In genomic region chr5:103426250-103426649, GRCm38 (mm10) we compare ENCODE assay signal across 8 mouse cellular contexts. TPM values are rescaled to one million over a fixed set of nuclear protein-coding genes. Genes with fewer than 3 reads are reported as not detected.
DNase-seq lines count a peak whose midpoint lies in the region; ATAC-seq and TF ChIP-seq lines count a peak whose summit lies in the region.

No protein-coding gene starts in this region.

- TF ChIP-seq EP300 in lung, postnatal 0 days (IDR thresholded peaks at IDR 0.05), result no peak

- peak; percentile 33 for DNase-seq in lung, postnatal 0 days (ENCODE audit: low spot score)
- DNase-seq in lung, postnatal 4 days, result no peak
- DNase-seq in gastrocnemius, postnatal 25 days, result no peak
- DNase-seq in layer of hippocampus, postnatal 14 days (ENCODE audit: low spot score in 2 of 2), result no peak
- no peak for DNase-seq in adrenal gland, adult 18-20 months (ENCODE audit: low spot score in 2 of 2)

- no peaks in the 10 kb centered on the region for H3K9me3 ChIP-seq in lung, postnatal 0 days (ENCODE audit: low read length)
- H3K9me3 ChIP-seq in heart, embryonic 16.5 days (replicated peaks; ENCODE audit: control insufficient read depth, low read length), result no peaks in the 10 kb centered on the region
- H3K9me3 ChIP-seq in limb, embryonic 13.5 days, result no peaks in the 10 kb centered on the region
- no peaks in the 10 kb centered on the region for H3K9me3 ChIP-seq in stomach, embryonic 16.5 days (replicated peaks; ENCODE audit: control insufficient read depth, low read length)

- H3K4me2 ChIP-seq in lung, postnatal 0 days (replicated peaks; ENCODE audit: low read depth, low read length), result peak overlapping the region; percentile 98
- peak overlapping the region; percentile 86 for H3K4me2 ChIP-seq in heart, embryonic 16.5 days (ENCODE audit: low read depth, low read length)
- peak overlapping the region; percentile 87 for H3K4me2 ChIP-seq in limb, embryonic 13.5 days (replicated peaks)
- H3K4me2 ChIP-seq in stomach, embryonic 16.5 days (ENCODE audit: low read depth, low read length), result peak overlapping the region; percentile 91

- 0 out of 2 replicates have a peak overlapping the region, but pooled peaks have one; percentile 87 for H3K27ac ChIP-seq in lung, postnatal 0 days (ENCODE audit: low read length)
- H3K27ac ChIP-seq in heart, embryonic 16.5 days (ENCODE audit: low read length), result no peak overlapping the region
- H3K27ac ChIP-seq in limb, embryonic 13.5 days, result no peak overlapping the region
- H3K27ac ChIP-seq in stomach, embryonic 16.5 days (ENCODE audit: low read length), result peak overlapping the region; percentile 82

- H3K9ac ChIP-seq in lung, postnatal 0 days (replicated peaks; ENCODE audit: low read depth), result peak overlapping the region; percentile 76; the same call in 1 of the 2 replicates
- peak overlapping the region; percentile 88 for H3K9ac ChIP-seq in heart, embryonic 16.5 days (ENCODE audit: low read length)
- H3K9ac ChIP-seq in limb, embryonic 13.5 days, result peak overlapping the region; percentile 82
- peak overlapping the region; percentile 92 for H3K9ac ChIP-seq in stomach, embryonic 16.5 days (ENCODE audit: low read length)

- WGBS in lung, postnatal 0 days, result 11% methylated on average over 9 of the region's 9 CpGs
- WGBS in heart, embryonic 16.5 days, result 15% methylated on average over 9 of the region's 9 CpGs
- 13% methylated on average over 9 of the region's 9 CpGs for WGBS in limb, embryonic 13.5 days
- WGBS in stomach, embryonic 16.5 days, result 14% methylated on average over 9 of the region's 9 CpGs

- no peak for TF ChIP-seq CTCF in lung, postnatal 0 days (IDR thresholded peaks at IDR 0.05)

- no peaks in the 10 kb centered on the region for H3K36me3 ChIP-seq in lung, postnatal 0 days (ENCODE audit: insufficient read depth, low read length)
- no peaks in the 10 kb centered on the region for H3K36me3 ChIP-seq in heart, embryonic 16.5 days (ENCODE audit: control insufficient read depth, insufficient read depth)
- no peaks in the 10 kb centered on the region for H3K36me3 ChIP-seq in limb, embryonic 13.5 days
- H3K36me3 ChIP-seq in stomach, embryonic 16.5 days (ENCODE audit: control insufficient read depth, insufficient read depth, low read length), result no peaks in the 10 kb centered on the region

- 0 out of 2 replicates have a peak, but pooled peaks cover 4% of the 10 kb centered on the region for H3K4me1 ChIP-seq in lung, postnatal 0 days (ENCODE audit: insufficient read depth, low read depth, low read length)
- H3K4me1 ChIP-seq in heart, embryonic 16.5 days (ENCODE audit: control insufficient read depth, insufficient read depth, low read length), result peaks cover 18% of the 10 kb centered on the region
- H3K4me1 ChIP-seq in limb, embryonic 13.5 days, result peaks cover 28% of the 10 kb centered on the region
- H3K4me1 ChIP-seq in stomach, embryonic 16.5 days (ENCODE audit: control insufficient read depth, insufficient read depth, low read length), result peaks cover 15% of the 10 kb centered on the region

- H3K4me3 ChIP-seq in lung, postnatal 0 days (ENCODE audit: low read depth, low read length), result peak overlapping the region; percentile 81
- peak overlapping the region; percentile 86 for H3K4me3 ChIP-seq in heart, embryonic 16.5 days (ENCODE audit: low read length)
- peak overlapping the region; percentile 79 for H3K4me3 ChIP-seq in limb, embryonic 13.5 days
- H3K4me3 ChIP-seq in stomach, embryonic 16.5 days (replicated peaks; ENCODE audit: low read length), result peak overlapping the region; percentile 87

- no peaks in the 10 kb centered on the region for H3K27me3 ChIP-seq in lung, postnatal 0 days (replicated peaks; ENCODE audit: insufficient read depth, low read length)
- no peaks in the 10 kb centered on the region; the same call in 1 of the 2 replicates for H3K27me3 ChIP-seq in heart, embryonic 16.5 days (ENCODE audit: control insufficient read depth, insufficient read depth, low read length)
- H3K27me3 ChIP-seq in limb, embryonic 13.5 days, result peaks cover 18% of the 10 kb centered on the region; the same call in 1 of the 2 replicates
- no peaks in the 10 kb centered on the region for H3K27me3 ChIP-seq in stomach, embryonic 16.5 days (ENCODE audit: control insufficient read depth, insufficient read depth, low read length)

- ATAC-seq in lung, postnatal 0 days, result no peak
- no peak for ATAC-seq in heart, embryonic 16.5 days (replicated peaks; ENCODE audit: extremely low read depth, insufficient read depth, low FRiP score)
- no peak for ATAC-seq in limb, embryonic 13.5 days (ENCODE audit: low FRiP score, low read depth)
- ATAC-seq in stomach, embryonic 16.5 days (ENCODE audit: insufficient read depth, low FRiP score), result no peak

RNA-seq across cellular contexts. Expression of gene Ptpn13, which starts 1.3 kb away (rescaled TPM):
- 8.9 and 9.4 TPM in 2 replicates for polyA plus RNA-seq in lung, postnatal 0 days (2015; fragmentation: Nextera tagmentation; extraction: Ambion mirVana)
- polyA plus RNA-seq in heart, embryonic 16.5 days (2015; fragmentation: Nextera tagmentation; extraction: Ambion mirVana), result 7.8 and 8.3 TPM in 2 replicates
- 9.1 and 10.8 TPM in 2 replicates for polyA plus RNA-seq in limb, embryonic 13.5 days (2015; fragmentation: Nextera tagmentation; extraction: Ambion mirVana)
- polyA plus RNA-seq in stomach, embryonic 16.5 days (2015; fragmentation: Nextera tagmentation; extraction: Ambion mirVana), result 16.8 and 18.8 TPM in 2 replicates
- 1 to 10 TPM; 2.5 to 2.7 TPM for total RNA-seq in gastrocnemius, postnatal 25 days (2021)
- 10 to 100 TPM in 1 of 2 experiments, 1 to 10 TPM in 1; 8.2 to 10.1 TPM for total RNA-seq in layer of hippocampus, postnatal 14 days (2021)
- total RNA-seq in adrenal gland, adult 18-20 months (2021), result 10 to 100 TPM; 20.9 to 36.1 TPM

Comparison
In these comparisons a context has a peak if more than half of its experiments do, and no peak if none do; other contexts are left out.
1. H3K27ac ChIP-seq: peak in lung, postnatal 0 days (single experiment) and stomach, embryonic 16.5 days (single experiment); none in heart, embryonic 16.5 days (single experiment) and limb, embryonic 13.5 days (single experiment).
2. Peak in every context shown above with its lines, with median percentiles within 50 percentile points of each other: H3K4me2 ChIP-seq, H3K4me3 ChIP-seq and H3K9ac ChIP-seq.